Mouse (Mus musculus) midbrain, embryonic 13.5 days (tissue): ENCODE data around the gene Atp8a2. TPM values are rescaled to one million over a fixed set of nuclear protein-coding genes. Genes with fewer than 3 reads are reported as not detected.

ENCODE experiments used
- ATAC-seq: fragments of 200-750 bp; cut with Nextera tagmentation; 2 replicates; pipeline ENCODE4 v1.8.0; 2017; ENCODE audit warnings: mild to moderate bottlenecking, moderate TSS enrichment, moderate library complexity
- H3K27ac ChIP-seq: fragments of 300-500 bp; sonication (generic); 2 replicates; pipeline ENCODE4 v1.5.1; 2015; ENCODE audit warnings: inconsistent platforms, mild to moderate bottlenecking, moderate library complexity
- H3K27me3 ChIP-seq: fragments of 300-500 bp; sonication (generic); 2 replicates; pipeline ENCODE4 v1.6.1; 2015; ENCODE audit warnings: mild to moderate bottlenecking, inconsistent platforms
- H3K36me3 ChIP-seq: fragments of 300-500 bp; sonication (generic); 2 replicates; pipeline ENCODE4 v1.6.1; 2015; ENCODE audit warnings: mild to moderate bottlenecking, inconsistent platforms
- H3K4me1 ChIP-seq: fragments of 300-500 bp; sonication (generic); replicated peaks from 2 replicates; pipeline ENCODE4 v1.6.1; 2015; ENCODE audit warnings: inconsistent platforms
- H3K4me2 ChIP-seq: fragments of 300-500 bp; sonication (generic); replicated peaks from 2 replicates; pipeline ENCODE4 v1.6.1; 2015; ENCODE audit warnings: moderate library complexity, mild to moderate bottlenecking, inconsistent platforms
- H3K4me3 ChIP-seq: fragments of 300-500 bp; sonication (generic); replicated peaks from 2 replicates; pipeline ENCODE4 v1.5.1; 2015; ENCODE audit warnings: mild to moderate bottlenecking, inconsistent platforms
- H3K9ac ChIP-seq: fragments of 300-500 bp; sonication (generic); replicated peaks from 2 replicates; pipeline ENCODE4 v1.6.1; 2015; ENCODE audit warnings: mild to moderate bottlenecking, inconsistent platforms
- H3K9me3 ChIP-seq: fragments of 300-500 bp; sonication (generic); 2 replicates; pipeline ENCODE4 v1.6.1; 2016; ENCODE audit warnings: mild to moderate bottlenecking, inconsistent platforms
- WGBS: fragments of 180-500 bp; shearing (Covaris S2); methylation state at CpG from one replicate; pipeline ENCODE4 v1.1.7; 2015; 5-methylcytosine and 5-hydroxymethylcytosine counted together
- polyA plus RNA-seq: library from polyadenylated mRNA; unstranded; fragments of >200 nt; fragmentation: Nextera tagmentation; extraction: Ambion mirVana; gene quantifications from 2 replicates; pipeline ENCODE4 v1.2.1, GENCODE M21; 2015

Atp8a2 gene
- 28.1 and 30.6 TPM in 2 replicates for polyA plus RNA-seq

DNA sequence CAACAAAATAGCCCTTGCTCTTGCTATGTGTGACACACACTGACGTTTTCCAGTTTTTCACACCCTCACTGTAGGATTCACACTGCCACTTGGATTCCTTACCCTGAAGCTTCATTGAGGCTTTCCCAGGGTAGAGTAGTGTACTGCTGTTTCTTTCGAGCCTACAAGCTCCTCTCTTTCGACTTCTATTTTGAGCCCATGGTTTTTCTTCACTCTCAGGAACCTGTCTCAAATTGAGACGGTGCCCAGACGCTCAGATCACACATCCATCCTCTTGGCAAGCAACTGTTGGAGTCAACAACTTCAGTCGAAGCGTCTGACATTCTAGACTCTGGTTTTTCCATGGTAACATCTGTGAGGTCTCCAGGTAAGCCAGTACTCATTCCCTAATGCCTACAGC is at the start of gene Atp8a2:
TSS of gene Atp8a2 (minus strand) at position 296 of the 400 bp plus-strand sequence.
- Histone ChIP-seq H3K27me3 (no peaks in the 10 kb centered on the region), H3K4me2 (no peak within 1 kb of the TSS), H3K4me3 (no peak within 1 kb of the TSS), H3K9me3 (no peaks in the 10 kb centered on the region), H3K36me3 (no peaks in the 10 kb centered on the region), H3K9ac (no peak within 1 kb of the TSS), H3K27ac (no peak within 1 kb of the TSS), H3K4me1 (no peaks in the 10 kb centered on the region)
- ATAC-seq = no peak
- WGBS = 85% methylated on average over 7 of the region's 7 CpGs

DNA sequence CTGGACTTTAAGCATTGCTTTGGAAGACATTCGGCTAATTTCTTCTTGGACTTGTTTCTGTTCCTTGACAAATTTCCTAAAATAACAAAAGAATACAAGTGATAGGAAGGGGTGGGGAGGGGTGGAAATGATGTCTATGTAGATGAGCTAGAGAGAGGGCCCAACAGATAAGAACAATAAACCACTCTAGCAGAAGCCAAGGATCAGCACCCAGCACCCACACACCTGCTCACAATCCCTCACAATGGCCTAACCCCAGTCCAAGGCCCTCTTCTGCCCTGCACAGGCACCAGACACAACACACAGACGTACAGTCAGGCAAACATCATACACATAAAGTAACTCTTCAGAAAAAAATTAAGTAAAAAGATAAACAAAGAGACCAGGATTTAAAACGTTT is 41.6 kb upstream of the Atp8a2 start:
- H3K4me1 ChIP-seq = no peaks in the 10 kb centered on the region
- no peak overlapping the region for H3K4me2 ChIP-seq
- peaks cover 44% of the 10 kb centered on the region for H3K36me3 ChIP-seq
- H3K9ac ChIP-seq = no peak overlapping the region
- ATAC-seq = no peak
- H3K4me3 ChIP-seq = no peak overlapping the region
- no peaks in the 10 kb centered on the region for H3K9me3 ChIP-seq
- H3K27ac ChIP-seq = no peak overlapping the region
- 90% methylated on average over 3 of the region's 3 CpGs for WGBS
- no peaks in the 10 kb centered on the region for H3K27me3 ChIP-seq

DNA sequence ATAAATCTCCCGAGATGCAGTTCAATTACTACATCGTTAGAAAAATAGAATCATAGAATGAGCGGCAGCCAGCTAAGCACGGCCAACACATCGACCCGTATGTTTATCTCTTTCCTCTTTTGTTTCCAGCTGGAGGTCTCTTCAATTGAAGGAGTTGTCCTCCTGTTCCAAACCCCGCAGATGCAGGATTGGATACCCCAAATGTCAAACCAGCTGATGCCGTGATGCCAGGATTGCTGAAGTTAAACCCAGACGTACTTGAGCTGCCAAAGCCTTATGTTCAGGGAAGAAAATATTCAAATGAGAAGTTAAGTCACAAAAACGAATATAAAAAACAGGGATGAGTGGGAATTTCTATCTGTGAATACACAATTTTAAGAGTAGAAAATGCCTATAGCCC is 22.9 kb upstream of the Atp8a2 start:
- no peaks in the 10 kb centered on the region for H3K4me1 ChIP-seq
- no peak overlapping the region for H3K27ac ChIP-seq
- 89% methylated on average over 10 of the region's 10 CpGs for WGBS
- no peaks in the 10 kb centered on the region for H3K9me3 ChIP-seq
- H3K27me3 ChIP-seq = no peaks in the 10 kb centered on the region
- H3K4me3 ChIP-seq = no peak overlapping the region
- peaks cover 35% of the 10 kb centered on the region for H3K36me3 ChIP-seq
- H3K4me2 ChIP-seq = no peak overlapping the region
- no peak for ATAC-seq
- H3K9ac ChIP-seq = no peak overlapping the region

DNA sequence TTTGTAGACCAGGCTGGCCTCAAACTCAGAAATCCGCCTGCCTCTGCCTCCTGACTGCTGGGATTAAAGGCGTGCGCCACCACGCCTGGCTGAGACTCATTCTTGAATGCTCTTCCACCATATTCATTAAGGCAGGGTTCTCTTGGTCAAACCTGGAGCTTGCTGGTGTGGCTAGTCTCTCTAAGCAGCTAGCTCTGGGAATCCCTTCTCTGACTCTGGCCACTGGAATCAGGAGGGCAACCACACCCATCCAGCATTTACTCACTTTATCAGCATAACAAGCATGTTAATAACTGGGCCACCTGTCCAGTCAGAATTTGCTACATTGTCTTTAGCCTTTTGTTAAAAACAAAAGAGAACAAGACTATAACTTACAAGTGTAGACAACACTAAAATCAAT is 20.6 kb upstream of the Atp8a2 start:
- no peaks in the 10 kb centered on the region for H3K27me3 ChIP-seq
- no peaks in the 10 kb centered on the region for H3K9me3 ChIP-seq
- no peak overlapping the region for H3K4me3 ChIP-seq
- no peak for ATAC-seq
- H3K36me3 ChIP-seq = peaks cover 31% of the 10 kb centered on the region
- no peaks in the 10 kb centered on the region for H3K4me1 ChIP-seq
- H3K27ac ChIP-seq = no peak overlapping the region
- H3K4me2 ChIP-seq = no peak overlapping the region
- H3K9ac ChIP-seq = no peak overlapping the region
- 99% methylated on average over 4 of the region's 4 CpGs for WGBS

DNA sequence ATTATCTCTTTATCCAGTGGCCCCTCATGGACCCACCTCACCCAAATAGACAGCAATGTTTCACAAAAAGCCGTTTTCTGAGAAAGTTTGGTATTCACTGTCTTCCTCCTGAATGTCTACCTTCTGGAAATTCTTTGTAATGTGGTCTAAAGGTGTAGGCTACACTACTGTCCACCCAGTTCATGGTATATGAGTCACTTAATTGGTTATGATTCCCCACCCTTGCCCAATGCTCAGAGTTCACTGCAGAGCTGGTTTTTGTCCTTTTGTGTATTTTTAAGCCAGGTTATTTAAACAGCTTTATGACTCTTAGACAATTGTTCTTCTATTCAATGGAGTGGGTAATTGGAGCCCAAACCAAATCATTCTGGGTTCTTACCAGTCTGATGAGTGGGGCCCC is 19.1 kb upstream of the Atp8a2 start:
- Histone ChIP-seq H3K9ac (no peak overlapping the region), H3K4me2 (no peak overlapping the region), H3K27me3 (no peaks in the 10 kb centered on the region), H3K4me3 (no peak overlapping the region), H3K9me3 (no peaks in the 10 kb centered on the region), H3K27ac (no peak overlapping the region), H3K4me1 (no peaks in the 10 kb centered on the region), H3K36me3 (peaks cover 28% of the 10 kb centered on the region)
- no peak for ATAC-seq
- 92% methylated on average over 1 of the region's 1 CpGs for WGBS

DNA sequence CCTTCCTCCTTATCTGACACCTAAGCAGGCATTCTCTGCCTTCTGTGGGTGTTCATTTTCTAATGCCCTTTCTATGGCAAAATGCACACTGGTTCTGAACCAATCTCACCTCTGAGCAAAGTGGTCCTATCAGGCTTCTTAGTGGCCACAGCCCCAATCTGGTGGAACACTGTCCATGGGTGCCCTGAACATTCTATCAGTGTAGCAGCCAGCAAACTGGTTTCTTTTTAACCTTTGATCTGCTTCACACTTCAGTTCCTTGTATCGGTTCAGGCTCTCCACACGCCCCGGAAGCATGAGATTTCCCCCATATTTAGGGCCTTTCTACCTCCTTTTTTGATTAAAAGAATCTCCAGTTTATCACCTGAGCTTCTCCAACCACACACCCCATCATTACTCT is 18.0 kb upstream of the Atp8a2 start:
- no peaks in the 10 kb centered on the region for H3K27me3 ChIP-seq
- H3K4me1 ChIP-seq = no peaks in the 10 kb centered on the region
- WGBS = 98% methylated on average over 3 of the region's 3 CpGs
- ATAC-seq = no peak
- H3K36me3 ChIP-seq = peaks cover 24% of the 10 kb centered on the region
- no peak overlapping the region for H3K4me3 ChIP-seq
- no peak overlapping the region for H3K27ac ChIP-seq
- no peaks in the 10 kb centered on the region for H3K9me3 ChIP-seq
- no peak overlapping the region for H3K4me2 ChIP-seq
- H3K9ac ChIP-seq = no peak overlapping the region

DNA sequence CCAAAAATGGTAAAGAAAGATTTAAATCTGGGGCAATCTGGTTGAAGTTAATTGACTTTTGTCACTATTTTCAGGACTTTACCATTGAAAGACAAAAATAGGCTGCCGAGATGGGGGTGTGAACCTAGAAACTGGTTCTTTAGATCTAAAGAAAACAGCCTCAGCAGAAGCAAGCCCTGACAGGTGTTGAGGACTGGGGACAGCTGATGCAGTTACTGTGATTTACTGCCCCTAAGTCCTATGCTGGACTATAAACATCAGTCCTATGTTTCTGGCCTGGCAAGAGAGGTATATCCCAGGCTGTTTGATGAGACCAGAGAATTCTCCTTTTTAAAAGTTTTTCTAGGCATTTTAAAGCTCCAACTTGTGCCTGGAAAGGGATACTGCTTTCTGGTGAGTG is 17.1 kb upstream of the Atp8a2 start:
- no peak overlapping the region for H3K27ac ChIP-seq
- no peak overlapping the region for H3K4me2 ChIP-seq
- ATAC-seq = no peak
- H3K4me1 ChIP-seq = no peaks in the 10 kb centered on the region
- no peak overlapping the region for H3K9ac ChIP-seq
- no peaks in the 10 kb centered on the region for H3K9me3 ChIP-seq
- no peak overlapping the region for H3K4me3 ChIP-seq
- H3K36me3 ChIP-seq = peaks cover 18% of the 10 kb centered on the region
- no peaks in the 10 kb centered on the region for H3K27me3 ChIP-seq
- 93% methylated on average over 1 of the region's 1 CpGs for WGBS

DNA sequence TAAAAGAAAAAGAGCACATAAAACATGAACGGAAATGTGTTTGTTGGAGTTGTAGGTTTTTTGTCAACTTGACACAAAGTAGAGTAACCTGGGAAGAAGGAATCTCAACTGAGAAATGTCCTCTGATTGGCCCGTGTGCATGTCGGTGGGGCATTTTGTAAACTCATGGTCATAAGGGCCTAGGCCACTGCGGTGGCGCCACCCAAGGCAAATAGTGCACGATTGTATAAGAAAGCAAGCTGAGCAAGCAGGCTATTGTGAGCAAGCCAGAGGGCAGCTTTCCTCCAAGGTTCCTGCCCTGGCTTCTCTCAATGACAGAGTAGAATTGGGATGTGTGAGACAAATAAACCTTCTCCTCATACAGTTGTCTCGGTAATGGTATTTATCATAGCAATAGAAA is 12.2 kb upstream of the Atp8a2 start:
- H3K27ac ChIP-seq = no peak overlapping the region
- H3K4me2 ChIP-seq = no peak overlapping the region
- no peaks in the 10 kb centered on the region for H3K9me3 ChIP-seq
- ATAC-seq = no peak
- no peaks in the 10 kb centered on the region for H3K4me1 ChIP-seq
- 92% methylated on average over 7 of the region's 7 CpGs for WGBS
- no peaks in the 10 kb centered on the region for H3K27me3 ChIP-seq
- no peak overlapping the region for H3K4me3 ChIP-seq
- no peak overlapping the region for H3K9ac ChIP-seq
- no peaks in the 10 kb centered on the region for H3K36me3 ChIP-seq

DNA sequence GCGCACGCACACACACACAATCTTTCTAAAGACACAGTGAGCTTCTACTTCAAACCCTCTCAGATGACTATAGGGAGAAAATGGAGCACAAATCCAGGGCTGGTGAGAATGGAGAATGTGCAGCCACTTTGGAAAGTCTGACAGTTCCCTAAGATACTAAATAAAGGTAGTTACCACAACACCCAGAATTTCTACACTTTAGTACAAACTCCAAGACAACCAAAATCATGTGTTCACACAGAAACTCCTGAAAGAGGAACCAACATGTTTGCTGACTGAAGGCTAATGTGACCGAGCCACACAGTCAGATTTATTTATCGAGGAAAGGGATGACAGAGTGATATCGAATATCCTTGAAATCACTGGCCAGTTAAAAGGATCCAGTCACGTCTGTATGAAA is 8.0 kb upstream of the Atp8a2 start:
- H3K27ac ChIP-seq = no peak overlapping the region
- H3K4me1 ChIP-seq = no peaks in the 10 kb centered on the region
- ATAC-seq = no peak
- H3K4me2 ChIP-seq = no peak overlapping the region
- H3K27me3 ChIP-seq = no peaks in the 10 kb centered on the region
- no peak overlapping the region for H3K9ac ChIP-seq
- H3K36me3 ChIP-seq = no peaks in the 10 kb centered on the region
- WGBS = 96% methylated on average over 6 of the region's 6 CpGs
- H3K9me3 ChIP-seq = no peaks in the 10 kb centered on the region
- no peak overlapping the region for H3K4me3 ChIP-seq

DNA sequence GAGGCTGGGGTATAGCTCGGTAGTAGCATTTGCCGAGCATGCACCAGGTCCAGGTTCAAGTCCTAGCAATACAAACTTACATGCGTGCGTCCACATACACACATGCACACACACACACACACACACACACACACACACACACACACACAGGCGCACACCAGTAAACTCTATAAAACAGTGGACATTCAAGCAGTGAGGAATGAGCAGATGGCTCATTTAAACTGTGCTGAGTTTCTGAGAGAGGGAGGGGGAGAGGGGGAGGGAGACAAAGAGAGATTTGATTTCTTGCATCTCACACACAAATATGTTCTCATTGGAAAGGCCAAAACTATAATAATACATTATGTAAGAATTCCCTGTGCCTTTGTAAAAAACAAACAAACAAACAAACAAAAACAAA is 980 bp downstream of the Atp8a2 start:
- no peak overlapping the region for H3K4me3 ChIP-seq
- H3K4me1 ChIP-seq = no peaks in the 10 kb centered on the region
- ATAC-seq = no peak
- no peaks in the 10 kb centered on the region for H3K36me3 ChIP-seq
- no peak overlapping the region for H3K27ac ChIP-seq
- H3K4me2 ChIP-seq = no peak overlapping the region
- H3K27me3 ChIP-seq = no peaks in the 10 kb centered on the region
- H3K9me3 ChIP-seq = no peaks in the 10 kb centered on the region
- no peak overlapping the region for H3K9ac ChIP-seq
- 89% methylated on average over 5 of the region's 5 CpGs for WGBS

DNA sequence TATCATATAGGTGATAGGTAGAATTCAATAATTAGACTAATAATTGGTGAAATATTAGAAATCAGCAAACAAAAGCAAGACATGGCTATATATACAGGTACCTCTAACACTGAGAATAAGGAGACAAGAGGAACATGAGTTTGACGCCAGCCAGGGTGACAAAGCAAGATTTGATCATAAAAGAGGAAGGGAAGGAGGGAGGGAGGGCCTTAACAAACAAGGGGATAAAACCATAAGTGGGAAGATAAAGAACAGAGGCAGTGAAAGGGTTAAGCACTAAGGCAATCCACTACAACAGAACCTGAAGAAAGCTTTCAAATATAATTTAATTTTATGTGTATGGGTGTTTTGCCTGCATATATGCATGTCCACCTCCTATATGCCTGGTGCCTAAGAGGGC is 2.4 kb downstream of the Atp8a2 start:
- Histone ChIP-seq H3K9ac (no peak overlapping the region), H3K4me1 (no peaks in the 10 kb centered on the region), H3K36me3 (no peaks in the 10 kb centered on the region), H3K27me3 (no peaks in the 10 kb centered on the region), H3K4me3 (no peak overlapping the region), H3K4me2 (no peak overlapping the region), H3K9me3 (no peaks in the 10 kb centered on the region), H3K27ac (no peak overlapping the region)
- no peak for ATAC-seq
- 92% methylated on average over 1 of the region's 1 CpGs for WGBS

DNA sequence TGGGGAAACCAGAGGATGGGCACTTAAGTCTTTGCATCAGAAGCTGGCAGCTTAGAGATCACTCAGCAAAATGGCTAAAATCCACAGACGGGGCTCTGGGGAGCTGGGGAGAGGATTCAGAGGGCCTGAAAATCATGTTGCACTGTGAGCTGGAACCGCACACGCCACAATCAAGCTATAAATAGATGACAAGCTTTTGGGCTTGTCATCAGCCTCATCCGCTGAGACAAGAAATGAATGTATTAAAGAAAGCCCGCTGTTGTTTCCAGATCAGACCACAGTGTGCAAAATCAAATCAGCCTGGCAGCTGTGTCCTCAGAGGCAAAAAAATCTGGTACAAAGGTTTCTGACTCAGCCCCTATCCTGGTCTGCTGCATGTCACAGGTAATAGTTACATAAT is 7.2 kb downstream of the Atp8a2 start:
- no peak overlapping the region for H3K4me2 ChIP-seq
- H3K27me3 ChIP-seq = no peaks in the 10 kb centered on the region
- H3K36me3 ChIP-seq = no peaks in the 10 kb centered on the region
- no peak overlapping the region for H3K27ac ChIP-seq
- ATAC-seq = no peak
- no peaks in the 10 kb centered on the region for H3K9me3 ChIP-seq
- H3K9ac ChIP-seq = no peak overlapping the region
- no peak overlapping the region for H3K4me3 ChIP-seq
- 72% methylated on average over 5 of the region's 5 CpGs for WGBS
- no peaks in the 10 kb centered on the region for H3K4me1 ChIP-seq

DNA sequence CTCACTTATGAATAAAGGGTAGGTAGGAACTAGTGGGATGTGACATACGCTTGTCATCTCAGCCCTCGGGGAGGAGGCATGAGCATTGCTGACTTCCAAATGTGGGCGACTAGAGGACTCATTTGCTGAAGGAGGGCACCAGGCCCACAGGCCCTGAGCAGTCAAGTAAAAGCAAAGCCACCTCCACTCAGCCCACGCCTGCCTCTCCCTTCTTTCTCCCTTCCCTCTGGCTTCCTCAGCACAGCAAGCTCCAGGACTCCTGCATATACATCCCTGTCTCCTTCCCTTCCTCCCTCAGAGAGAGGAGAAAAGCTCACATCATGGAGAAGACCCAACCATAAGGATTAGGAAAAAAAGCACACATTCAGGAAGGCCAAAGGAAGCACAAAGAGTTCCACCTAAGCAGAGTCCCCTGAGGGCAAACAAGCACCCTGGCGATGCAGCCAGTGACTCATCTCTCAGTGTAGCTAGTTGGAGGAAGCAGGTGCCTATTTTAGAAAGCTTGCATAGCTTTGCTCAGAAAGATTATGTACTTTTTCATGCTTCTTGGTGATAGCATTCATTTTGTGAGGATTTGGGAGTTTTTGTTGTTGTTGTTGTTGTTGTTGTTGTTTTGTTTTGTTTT is 8.7 kb downstream of the Atp8a2 start:
- H3K4me1 ChIP-seq = no peaks in the 10 kb centered on the region
- 92% methylated on average over 5 of the region's 5 CpGs for WGBS
- H3K27me3 ChIP-seq = no peaks in the 10 kb centered on the region
- H3K36me3 ChIP-seq = no peaks in the 10 kb centered on the region
- H3K4me3 ChIP-seq = no peak overlapping the region
- no peak overlapping the region for H3K4me2 ChIP-seq
- H3K9ac ChIP-seq = no peak overlapping the region
- no peaks in the 10 kb centered on the region for H3K9me3 ChIP-seq
- H3K27ac ChIP-seq = no peak overlapping the region
- ATAC-seq = no peak
